Mouse (Mus musculus) megakaryocyte, adult 5-6 weeks (primary cell): ENCODE measurements around the gene Kdm6b. TPM values are rescaled to one million over a fixed set of nuclear protein-coding genes. Genes with fewer than 3 reads are reported as not detected.

Source experiments
- ATAC-seq: 2 replicates; pipeline ENCODE4 v1.8.0; 2016; ENCODE audit warnings: mild to moderate bottlenecking, inconsistent platforms; ENCODE audit not compliant: poor library complexity, severe bottlenecking
- total RNA-seq, 2 experiments: library from RNA; stranded (forward) in 1 of 2; stranded (reverse) in 1 of 2; fragments of 153-499, 151-499 nt in 1 of 2; fragments of 221-1000, 200-1000 nt in 1 of 2; gene quantifications; 2 replicates each; pipeline versions ENCODE4 v1.2.3 to v1.2.4; 2015 to 2017

Kdm6b gene
- total RNA-seq, 2 experiments from 2014 or later: 5.0 to 27.1 TPM

- ATAC-seq: no peak
Observed at GRCm38 (mm10) chr11:69407724-69408004, 5.8 kb downstream of the Kdm6b start.

GRCm38 (mm10) chr11:69406867-69407723 is 6.4 kb downstream of the Kdm6b start:
- ATAC-seq: no peak

GRCm38 (mm10) chr11:69406282-69406681 is 7.2 kb downstream of the Kdm6b start:
- ATAC-seq: no peak

- ATAC-seq: no peak
Observed at GRCm38 (mm10) chr11:69405397-69406200, 7.9 kb downstream of the Kdm6b start.

- no peak for ATAC-seq
Observed at GRCm38 (mm10) chr11:69404595-69405396, 8.7 kb downstream of the Kdm6b start.

- no peak for ATAC-seq
Observed at GRCm38 (mm10) chr11:69403691-69404594, 9.5 kb downstream of the Kdm6b start.

- no peak for ATAC-seq
Observed at GRCm38 (mm10) chr11:69401987-69402386, 11.5 kb downstream of the Kdm6b start.

- ATAC-seq: peak; percentile 91
Observed at GRCm38 (mm10) chr11:69401210-69401637, 12.3 kb downstream of the Kdm6b start.

GRCm38 (mm10) chr11:69400083-69400850 is 13.2 kb downstream of the Kdm6b start:
- ATAC-seq: no peak

- ATAC-seq: no peak
Observed at GRCm38 (mm10) chr11:69399201-69400082, 14.0 kb downstream of the Kdm6b start.

GRCm38 (mm10) chr11:69398486-69399200 is 14.8 kb downstream of the Kdm6b start:
- ATAC-seq: no peak

- no peak for ATAC-seq
Observed at GRCm38 (mm10) chr11:69398059-69398458, 15.4 kb downstream of the Kdm6b start, which contains the start of gene Tmem88. Gene Tmem88, minus strand, starts transcription at chr11:69398234.

GRCm38 (mm10) chr11:69397581-69398057 is 15.9 kb downstream of the Kdm6b start:
- no peak for ATAC-seq

- ATAC-seq: no peak
Observed at GRCm38 (mm10) chr11:69396772-69397171, 16.7 kb downstream of the Kdm6b start.

- peak; percentile 82 for ATAC-seq
Observed at GRCm38 (mm10) chr11:69395634-69396373, 17.7 kb downstream of the Kdm6b start.

- ATAC-seq: peak; percentile 75
Observed at GRCm38 (mm10) chr11:69395235-69395633, 18.2 kb downstream of the Kdm6b start, which contains the start of the genes Naa38 and Cyb5d1. Gene Naa38, plus strand, starts transcription at chr11:69395487. Gene Cyb5d1, minus strand, starts transcription at chr11:69395631.
